Mouse (Mus musculus) CD8-positive naive resting alpha-beta T cell, adult 2 months (primary cell): ENCODE results near the gene Adat3.

ENCODE experiments used
- DNase-seq, 2 experiments: peaks; one replicate each; pipeline ENCODE4 v3.0.0; 2022; ENCODE audit warnings: low read depth in 2 of 2, low spot score in 2 of 2

Adat3 gene

DNA sequence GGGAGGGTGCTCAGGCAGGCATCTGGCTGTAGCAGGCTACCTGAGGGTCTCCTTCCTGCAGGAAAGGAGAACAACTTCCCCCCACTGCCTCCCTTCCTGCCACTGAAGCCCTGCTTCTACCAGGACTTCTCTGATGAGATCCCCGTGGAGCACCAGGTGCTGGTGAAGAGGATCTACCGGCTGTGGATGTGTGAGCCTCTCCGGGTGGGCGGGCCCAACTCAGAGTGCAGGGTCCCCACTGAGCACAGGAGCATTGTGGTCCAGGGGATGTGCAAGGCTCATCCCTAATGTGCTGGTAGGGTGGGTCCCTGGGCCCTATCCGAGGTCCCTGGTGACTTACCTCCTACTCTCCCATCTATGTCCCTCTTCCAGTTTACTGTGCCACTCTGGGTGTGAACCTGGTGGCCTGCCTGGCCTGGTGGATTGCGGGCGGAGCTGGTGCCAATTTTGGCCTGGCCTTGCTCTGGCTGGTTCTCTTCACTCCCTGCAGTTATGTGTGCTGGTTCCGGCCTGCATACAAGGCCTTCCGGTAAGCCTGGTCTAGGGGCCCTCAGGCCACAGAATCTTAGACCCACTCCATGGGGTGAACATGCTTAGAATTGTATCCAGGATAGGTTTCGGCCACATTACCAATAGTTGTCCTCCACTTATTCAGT is 6.7 kb downstream of the Adat3 start:
- no peak for DNase-seq

DNA sequence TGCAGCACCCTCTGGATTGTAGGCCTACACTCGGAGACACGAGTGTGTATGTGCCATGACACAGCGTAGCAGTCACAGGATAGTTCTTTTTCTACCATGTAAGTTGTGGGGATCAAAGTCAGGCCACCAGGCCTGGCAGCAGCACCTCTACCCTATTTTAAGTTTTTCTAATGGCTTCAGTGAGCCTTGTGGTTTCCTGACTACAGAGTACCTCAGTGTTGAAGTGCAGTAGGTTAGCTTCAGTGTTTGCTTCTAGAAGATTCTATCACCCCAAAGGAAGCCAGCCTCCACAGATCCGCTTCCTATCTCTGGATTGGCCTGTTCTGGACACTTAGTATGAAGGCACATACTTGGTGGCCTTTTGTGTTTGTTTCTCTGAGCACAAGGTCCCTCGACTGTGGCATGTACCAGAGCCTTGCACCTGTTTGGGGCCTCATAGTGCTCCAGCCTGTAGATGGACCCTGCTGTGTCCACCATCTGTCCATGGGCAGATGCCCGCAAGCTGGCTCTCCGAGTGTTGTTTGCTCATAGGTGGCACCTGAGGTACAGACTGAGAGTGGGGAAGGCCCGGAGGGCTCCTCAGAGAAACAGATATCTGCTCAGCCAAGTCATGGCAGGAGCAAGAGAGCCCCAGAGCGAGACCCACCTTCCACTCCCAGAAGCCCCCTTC is 7.6 kb downstream of the Adat3 start:
- DNase-seq = no peak

DNA sequence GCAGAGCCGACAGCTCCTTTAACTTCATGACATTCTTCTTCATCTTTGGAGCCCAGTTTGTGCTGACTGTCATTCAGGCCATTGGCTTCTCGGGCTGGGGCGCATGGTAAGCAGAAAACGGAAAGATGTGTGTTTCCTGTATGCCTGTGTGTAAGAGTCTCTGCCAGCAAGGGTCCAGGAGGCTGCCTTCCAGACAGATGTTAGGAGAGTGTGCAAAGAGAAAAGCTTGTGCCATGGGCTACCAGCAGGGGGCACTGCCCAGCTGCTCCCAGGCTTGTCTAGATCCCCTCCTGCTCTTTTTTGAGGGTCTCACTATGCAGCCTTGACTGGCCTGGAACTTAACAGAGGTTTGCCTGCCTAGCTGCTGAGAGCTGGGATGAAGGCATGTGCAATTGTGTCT is 8.3 kb downstream of the Adat3 start:
- peak; percentile 57 to 71 for DNase-seq

DNA sequence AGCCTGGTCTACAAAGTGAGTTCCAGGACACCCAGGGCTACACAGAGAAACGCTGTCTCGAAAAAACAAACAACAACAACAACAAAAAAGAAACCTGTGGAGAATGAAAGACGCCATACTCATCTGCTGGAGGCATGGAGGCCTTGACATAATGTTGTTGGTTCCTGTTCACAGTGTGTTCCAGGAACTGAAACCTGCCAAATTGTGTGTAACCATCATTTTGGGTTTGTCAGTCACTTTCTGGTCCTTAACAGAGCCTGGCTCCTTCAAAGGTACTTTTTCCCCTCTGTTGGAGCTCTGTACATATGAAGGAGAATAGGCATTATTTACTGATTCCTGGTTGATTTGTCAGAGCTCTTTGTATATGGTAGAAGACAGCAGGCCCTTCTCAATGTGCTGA is 9.2 kb downstream of the Adat3 start:
- no peak for DNase-seq

DNA sequence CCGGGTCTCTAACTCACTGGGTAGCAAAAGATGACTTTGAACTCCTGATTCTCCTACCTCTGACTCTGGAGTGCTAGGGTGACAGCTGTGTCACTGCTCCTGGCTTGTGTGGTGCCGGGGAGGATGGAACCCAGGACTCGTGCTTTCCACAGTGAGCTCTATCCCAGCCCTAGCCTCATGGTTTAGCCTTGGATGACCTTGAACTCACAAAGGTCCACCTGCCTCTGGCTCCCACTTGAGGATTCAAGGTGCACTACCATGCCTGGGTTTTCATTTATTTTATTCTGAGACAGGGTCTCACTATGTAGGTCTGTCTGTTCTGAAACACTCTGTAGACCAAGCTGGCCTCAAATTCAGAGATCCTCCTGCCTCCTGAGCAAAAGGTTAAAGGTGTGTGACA is 11.1 kb downstream of the Adat3 start:
- DNase-seq = no peak

DNA sequence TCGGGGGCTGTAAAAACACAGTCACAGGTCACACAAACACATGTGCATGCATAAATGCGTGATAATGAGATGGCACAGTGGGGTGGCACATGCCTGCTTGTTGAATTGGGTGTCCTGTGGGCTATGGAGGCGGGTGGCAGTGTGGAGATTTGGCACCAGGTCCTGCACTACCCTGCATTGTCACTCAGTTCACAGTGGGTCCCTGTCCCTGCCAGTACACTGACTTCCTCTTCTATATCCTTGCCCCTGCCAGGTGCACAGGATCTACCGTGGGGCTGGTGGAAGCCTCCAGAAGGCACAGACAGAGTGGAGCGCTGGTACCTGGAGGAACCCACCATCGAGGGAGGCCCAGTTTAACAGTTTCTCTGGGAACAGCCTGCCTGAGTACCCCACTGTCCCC is 11.7 kb downstream of the Adat3 start:
- DNase-seq = no peak

DNA sequence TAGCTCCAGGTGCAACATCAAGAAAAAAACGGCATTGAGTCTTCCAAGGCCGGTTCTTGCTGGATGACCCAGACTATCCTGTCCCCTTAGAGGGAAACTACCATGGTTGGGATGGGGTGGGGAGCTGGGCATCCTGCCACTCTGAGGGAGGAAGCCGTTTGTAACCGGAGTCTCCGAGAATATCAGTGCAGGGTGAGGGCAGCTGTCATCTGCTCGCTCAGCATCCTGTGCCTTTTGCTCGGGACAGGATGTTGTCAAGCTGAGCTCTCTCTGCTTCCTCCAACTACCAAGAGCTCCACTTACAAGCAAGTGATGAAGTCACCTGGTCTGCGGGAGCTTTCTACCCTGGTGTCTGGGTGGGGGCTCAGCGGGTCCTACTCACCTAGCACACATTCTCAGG is 15.5 kb downstream of the Adat3 start:
- peak; percentile 65 to 69 for DNase-seq

DNA sequence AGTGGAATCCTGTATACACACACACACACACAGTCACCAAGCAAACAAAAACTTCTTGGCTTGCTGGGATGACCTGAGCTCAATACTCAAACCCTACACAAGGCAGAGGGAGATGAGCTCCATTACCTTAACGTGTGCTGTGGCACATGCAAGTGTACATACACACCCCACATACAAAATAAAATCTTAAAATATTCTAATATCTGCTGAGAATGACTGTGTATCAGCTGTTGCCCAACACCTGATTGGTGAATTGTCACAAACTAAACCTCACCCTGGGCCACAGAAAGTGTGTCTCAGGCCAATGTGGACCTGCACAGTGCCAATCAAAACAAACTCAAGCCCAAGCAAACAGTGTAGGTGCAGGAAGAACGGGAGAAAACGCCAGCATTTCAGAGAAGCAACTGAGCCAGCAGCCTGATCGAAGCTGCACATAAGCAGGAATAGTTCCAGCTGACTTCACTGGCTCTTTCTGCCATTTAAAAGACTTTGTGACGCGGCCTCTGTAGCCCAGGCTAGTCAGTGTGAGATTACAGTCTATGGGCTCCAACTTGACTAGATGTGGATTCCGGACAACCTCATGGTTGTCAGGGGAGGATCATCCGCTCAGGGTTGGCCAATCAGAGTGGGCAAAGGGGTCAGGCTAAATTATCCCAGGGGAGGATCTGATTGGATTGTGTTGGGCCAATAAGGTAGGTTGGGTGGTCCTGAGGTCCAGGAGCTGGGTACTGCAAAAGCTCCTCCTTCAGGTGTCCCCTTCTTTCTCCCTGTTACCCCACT is 17.0 kb downstream of the Adat3 start:
- DNase-seq = no peak

DNA sequence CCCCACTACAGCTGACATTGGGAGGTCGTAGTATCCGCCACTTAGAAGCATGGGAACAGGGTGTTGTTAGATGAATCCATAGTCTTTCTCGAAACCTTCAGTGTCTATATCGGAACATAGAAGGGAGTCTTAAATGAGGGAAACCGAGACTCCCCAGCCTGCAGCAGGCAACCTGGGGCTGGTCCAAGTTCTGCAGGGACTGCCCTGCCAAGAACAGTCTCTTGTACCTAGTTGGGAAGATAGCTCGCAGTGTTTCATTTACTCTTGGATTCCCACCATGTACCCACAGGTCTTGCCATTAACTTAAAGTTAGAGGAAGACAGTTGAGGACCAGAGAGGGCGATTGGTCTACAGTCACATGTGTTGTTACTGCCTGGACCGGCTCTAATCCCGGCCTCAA is 17.7 kb downstream of the Adat3 start:
- no peak for DNase-seq

DNA sequence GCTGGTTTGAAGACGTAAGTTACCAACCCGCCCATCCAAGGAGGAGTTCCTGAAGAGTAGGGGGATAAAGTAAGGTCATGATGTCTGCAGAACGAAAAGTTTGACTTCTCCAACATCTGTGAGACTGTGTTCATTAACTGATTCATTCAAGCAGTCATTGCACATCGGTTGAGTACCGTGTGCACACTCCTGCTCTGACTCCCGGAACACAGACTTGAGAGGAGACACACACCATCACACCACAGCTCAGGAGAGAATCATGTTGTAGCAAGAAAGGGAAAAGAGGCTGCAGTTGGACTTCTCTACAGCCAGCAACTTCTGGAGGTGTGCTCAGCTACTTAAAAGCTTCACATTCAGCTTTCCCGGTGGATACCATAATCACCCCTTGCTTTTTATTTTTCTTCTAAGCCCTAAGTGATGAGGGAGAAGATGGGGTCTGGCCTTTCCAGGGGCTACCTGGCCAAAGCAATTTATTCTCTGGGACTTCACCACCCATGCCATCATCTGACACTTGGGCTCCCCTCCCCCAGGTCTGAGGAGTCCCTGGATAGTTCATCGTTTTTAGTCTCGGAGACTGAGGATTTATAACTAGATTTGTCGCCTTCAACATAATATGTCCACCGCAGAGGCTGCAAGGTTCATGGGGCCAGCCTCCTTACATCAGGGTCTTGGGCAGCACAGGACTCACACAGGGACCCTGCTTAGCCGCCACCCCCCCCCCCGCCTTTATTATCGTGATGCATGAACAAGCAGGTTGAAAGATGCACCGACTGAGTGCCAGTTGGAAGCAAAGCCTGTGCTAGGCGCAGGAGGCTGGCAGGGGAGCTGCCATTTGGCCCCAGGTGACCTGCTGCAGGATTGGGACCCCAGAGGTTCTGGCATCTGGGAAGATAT is 18.4 kb downstream of the Adat3 start:
- no peak for DNase-seq

DNA sequence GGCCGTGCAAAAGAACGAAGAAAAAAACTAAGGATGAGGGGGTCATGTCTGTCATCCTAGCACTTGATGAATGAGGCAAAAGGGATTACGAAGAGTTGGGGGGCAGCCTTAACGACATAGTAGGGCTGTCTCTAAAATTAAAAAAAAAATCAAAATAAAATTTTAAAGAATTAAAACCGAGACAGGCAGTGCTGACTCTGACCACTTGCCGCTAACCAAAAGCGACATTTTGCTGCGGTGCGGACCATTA is 18.9 kb downstream of the Adat3 start:
- no peak for DNase-seq

DNA sequence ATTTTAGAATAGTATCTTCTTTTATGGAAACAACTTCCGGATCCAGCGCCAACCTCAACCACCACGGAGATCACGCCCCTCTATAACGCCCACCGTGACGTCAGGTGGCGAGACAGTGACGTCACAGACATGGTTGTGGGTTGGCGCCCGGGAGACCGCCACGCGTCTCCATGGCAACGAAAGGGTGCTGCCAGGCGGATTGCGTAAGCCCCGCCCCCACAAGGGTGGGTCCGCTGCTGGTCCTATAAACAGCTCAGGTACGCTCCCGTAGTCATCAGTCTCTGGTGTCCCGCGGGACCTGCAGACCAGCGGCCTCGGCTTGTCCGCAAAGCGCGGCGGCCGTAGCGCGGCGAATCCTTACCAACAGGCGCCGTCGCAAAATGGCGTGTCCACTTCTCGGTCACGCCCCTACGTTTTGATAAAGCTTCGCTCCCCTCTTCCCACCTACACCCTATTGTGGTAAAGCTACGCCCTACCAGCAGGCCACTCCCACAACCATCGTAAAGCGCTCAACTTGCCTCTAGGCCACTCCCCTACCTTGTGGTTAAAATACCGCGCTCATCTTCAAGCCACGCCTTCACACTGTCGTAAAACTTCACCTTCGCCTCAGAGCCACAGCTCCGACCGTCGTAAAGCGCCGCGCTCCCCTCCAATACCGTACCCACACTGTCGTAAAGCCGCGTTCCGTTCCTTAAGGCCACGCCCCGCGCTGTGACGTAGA is 19.4 kb downstream of the Adat3 start:
- DNase-seq = peak; percentile 99

DNA sequence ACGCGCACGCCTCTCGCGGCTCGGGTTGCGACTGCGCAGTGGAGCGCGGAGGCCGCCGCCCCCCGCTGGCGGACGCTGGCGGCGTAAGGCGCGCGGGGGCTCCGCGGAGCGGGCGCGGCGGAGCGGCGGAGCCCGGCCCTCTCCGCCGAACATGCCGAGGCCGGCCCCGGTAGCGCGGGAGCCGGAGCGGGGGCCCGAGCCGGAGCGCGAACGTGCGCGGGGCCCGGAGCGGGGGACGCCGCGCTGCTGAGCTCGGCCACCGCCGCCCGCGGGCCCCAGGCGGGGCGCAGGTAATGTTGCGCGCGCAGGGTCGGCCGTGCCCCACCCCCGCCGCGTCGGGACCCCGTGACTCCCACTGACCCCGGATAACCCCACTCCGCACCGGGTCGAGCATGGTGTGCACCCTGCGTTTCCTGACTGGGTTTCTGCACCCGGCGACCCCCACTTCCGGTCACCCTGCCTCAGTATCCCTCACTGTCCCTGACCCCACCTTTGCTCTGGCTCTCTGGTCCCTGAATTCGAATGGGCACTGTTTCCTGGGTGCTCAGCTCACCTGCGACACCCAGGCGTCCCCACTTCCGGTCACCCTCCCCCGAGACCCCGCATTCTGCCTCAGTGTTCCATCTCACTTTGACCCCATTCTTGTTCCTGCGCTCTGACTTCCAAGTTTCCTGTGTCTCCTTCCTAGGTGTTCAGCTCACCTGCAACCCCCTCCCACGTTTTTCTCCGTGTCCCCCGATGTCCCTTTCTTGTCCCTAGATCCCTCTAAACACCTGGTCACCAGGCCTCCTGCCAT is 20.2 kb downstream of the Adat3 start, which contains the start of gene Csnk1g2:
Gene Csnk1g2, plus strand, starts transcription at position 178 of the 796 bp plus-strand sequence.
- DNase-seq = peak in 1 of 2 experiments; percentile 69

DNA sequence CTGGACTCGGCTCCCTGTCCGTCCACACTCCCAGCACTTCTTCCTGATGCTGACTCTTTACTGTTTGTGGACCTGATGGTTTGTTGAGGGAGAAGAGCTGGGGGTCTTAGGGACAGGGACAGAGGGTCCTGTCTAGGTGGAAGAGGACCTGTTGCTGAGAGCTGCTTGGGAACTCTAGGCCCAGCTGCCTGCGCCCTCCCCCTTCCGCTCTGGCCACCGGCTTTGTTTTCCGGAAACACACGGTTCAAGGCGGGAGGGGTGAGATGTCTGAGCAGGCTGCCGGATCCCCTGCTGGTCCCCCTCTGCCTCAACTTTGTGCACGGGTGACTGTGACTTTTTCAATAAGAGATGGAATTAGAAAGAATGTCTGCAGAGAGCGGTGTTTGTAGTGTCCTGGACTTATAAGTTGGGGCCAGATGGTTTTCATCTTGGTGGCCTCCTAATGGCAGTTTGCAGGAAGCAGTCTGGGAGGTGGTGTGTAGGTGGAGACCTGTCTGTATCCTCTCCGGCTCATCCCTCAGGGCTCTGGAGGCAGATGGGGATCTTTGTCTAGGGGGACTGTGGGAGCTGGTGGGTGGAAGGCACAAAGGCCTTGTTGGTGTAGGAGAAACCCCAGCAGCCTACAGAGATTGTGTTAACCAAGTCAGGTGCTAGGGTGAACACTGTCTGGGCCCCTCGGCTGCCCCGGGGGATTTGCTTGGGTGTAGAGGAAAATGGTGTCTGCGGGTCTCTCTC is 20.9 kb downstream of the Adat3 start:
- DNase-seq = peak; percentile 59 to 65

DNA sequence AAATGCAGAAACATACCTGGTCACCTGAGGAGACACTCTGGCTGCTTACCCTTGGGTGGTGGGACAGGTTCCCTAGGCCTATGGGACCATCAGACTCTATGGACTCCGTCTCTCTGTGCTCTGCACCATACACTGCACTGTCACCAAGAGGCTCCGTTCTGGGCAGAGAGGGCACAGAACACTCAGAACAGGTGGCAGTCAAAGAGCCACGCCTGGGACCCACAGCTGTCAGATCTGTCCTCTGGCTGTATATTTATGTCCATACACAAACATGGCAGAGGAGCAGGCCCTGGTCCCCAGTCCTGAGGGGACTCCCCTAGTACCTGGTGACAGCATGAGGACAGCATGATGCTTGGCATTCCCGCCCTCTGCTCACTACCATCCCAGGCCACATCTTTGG is 23.1 kb downstream of the Adat3 start:
- no peak for DNase-seq

DNA sequence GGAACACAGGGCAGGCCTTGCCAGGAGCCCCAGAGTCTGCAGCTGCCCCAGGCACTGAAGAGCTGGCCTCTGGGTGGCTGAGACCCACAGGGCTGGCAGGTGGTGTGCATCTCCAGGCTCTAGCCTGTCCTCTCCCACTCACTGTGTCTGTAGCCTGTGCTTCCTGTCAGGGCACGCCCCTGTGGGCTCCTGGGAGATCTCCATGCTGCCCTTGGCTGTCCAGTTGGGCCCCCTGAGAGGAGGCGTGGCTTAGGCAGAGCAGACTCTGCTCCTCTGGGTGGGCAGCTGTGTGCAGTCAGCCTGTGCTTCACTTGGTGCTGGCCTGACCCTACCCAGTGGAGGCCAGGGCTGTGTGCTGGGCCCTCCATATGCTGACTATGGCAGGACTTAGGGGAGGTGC is 25.0 kb downstream of the Adat3 start:
- no peak for DNase-seq

DNA sequence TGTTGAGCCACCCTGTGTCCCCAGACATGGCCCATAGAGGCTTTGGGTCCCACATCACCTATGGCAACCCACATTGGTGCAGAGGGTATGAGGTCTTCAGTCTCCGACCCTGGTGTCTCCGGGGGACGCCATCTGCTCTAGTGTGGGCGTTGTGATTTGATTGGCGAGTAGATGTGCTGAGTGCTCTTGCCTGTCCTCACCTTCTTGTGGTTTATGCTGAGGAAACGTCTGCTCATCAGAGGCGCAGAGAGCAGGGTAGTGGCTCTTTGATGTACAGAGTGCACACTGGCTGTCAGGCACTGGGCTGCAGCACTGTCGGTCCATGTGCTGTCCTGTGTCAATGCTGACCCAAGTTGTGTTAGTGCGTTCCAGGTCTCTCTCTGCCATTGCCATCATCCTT is 26.2 kb downstream of the Adat3 start:
- DNase-seq = peak; percentile 33 to 35

DNA sequence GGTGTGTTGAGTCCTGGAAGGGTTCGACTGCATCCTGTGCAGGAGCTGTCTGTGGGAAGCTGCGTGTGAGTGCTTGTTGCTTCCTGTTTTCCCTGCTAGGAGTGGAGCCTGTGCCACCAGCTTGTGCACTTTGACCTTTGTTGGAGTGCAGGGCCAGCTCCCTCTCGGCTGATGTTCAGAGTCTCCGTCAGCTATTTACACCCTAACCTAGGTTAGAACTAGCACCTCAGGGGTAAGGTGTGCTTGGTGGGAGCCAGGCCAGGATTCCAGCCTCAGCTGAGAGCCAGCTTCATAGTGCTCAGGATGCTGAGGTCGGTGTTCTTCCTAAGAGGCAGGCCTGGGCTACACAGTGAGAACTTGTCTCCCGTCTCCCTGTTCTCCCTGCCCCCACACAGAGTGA is 32.7 kb downstream of the Adat3 start:
- no peak for DNase-seq

DNA sequence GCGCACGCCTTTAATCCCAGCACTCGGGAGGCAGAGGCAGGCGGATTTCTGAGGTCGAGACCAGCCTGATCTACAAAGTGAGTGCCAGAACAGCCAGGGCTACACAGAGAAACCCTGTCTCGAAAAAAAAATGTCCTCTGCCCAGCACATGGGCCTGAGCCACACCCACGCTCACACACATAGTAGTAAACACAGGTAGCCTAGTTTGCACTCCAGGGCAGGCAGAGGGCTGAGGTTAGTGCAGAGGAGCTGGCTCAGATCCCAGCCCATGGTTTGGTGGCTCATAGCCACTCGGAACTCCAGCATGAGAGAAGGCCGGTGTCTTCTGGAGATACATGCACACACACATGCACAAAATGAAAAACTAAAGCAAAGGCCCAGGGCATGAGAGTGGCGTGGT is 44.3 kb downstream of the Adat3 start:
- DNase-seq = no peak
